Mouse (Mus musculus) adrenal gland, postnatal 0 days (tissue): ENCODE results near the gene L3hypdh. TPM values are rescaled to one million over a fixed set of nuclear protein-coding genes. Genes with fewer than 3 reads are reported as not detected.

ENCODE experiments used
- microRNA-seq: library from miRNA; unstranded; fragments of <30 nt; microRNA quantifications from one replicate; pipeline ENCODE4, GENCODE M21; 2016; ENCODE audit warnings: borderline replicate concordance; ENCODE audit not compliant: insufficient number of aligned reads
- polyA plus RNA-seq: library from polyadenylated mRNA; unstranded; fragments of >200 nt; fragmentation: Nextera tagmentation; extraction: Ambion mirVana; gene quantifications from 2 replicates; pipeline ENCODE4 v1.2.1, GENCODE M21; 2015

The L3hypdh gene
- polyA plus RNA-seq: 37.3 and 42.5 TPM in 2 replicates

DNA sequence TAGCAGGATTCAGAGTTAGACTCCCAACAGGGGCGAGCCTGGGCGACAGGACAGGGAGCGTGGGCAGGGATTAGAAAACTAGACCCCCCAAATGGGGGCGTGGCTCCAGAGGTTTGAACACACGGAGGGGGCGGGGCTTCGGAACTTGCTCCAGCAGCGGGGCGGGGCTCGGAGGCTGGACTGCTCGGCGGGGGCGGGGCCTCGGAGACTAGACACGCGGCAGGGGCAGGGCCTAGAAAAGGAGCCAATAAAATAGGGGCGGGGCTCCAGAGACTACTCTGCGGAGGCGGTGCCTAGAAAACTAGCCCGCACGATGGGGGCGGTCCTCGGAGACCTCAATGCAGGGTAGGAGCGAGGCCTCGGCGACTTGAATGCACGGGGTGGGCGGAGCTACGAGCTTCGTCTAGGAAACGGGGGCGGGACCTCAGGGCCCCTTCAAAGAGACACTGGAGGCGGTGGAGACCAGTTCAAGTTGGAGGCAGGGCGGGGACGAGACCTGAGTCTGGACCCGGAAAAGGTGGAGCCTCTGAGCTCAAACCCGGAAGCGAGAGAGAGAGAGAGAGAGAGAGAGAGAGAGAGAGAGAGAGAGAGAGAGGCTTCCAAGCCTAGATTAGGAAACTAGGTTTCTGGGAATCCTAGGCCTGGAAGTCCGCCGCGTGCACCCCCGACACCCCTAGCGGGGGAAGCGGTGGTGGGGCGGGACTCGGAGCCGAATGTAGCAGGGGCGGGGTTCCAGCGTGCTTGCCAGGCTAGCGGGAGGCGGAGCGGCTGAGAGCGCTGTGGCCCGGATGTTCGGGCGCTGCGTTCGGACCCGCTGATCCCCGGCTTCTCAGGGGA is at the start of gene L3hypdh, which contains the start of gene Jkamp:
TSS of gene L3hypdh (minus strand) at position 111 of the 837 bp plus-strand sequence.
TSS of gene Jkamp (plus strand) at position 261 of the 837 bp plus-strand sequence.

DNA sequence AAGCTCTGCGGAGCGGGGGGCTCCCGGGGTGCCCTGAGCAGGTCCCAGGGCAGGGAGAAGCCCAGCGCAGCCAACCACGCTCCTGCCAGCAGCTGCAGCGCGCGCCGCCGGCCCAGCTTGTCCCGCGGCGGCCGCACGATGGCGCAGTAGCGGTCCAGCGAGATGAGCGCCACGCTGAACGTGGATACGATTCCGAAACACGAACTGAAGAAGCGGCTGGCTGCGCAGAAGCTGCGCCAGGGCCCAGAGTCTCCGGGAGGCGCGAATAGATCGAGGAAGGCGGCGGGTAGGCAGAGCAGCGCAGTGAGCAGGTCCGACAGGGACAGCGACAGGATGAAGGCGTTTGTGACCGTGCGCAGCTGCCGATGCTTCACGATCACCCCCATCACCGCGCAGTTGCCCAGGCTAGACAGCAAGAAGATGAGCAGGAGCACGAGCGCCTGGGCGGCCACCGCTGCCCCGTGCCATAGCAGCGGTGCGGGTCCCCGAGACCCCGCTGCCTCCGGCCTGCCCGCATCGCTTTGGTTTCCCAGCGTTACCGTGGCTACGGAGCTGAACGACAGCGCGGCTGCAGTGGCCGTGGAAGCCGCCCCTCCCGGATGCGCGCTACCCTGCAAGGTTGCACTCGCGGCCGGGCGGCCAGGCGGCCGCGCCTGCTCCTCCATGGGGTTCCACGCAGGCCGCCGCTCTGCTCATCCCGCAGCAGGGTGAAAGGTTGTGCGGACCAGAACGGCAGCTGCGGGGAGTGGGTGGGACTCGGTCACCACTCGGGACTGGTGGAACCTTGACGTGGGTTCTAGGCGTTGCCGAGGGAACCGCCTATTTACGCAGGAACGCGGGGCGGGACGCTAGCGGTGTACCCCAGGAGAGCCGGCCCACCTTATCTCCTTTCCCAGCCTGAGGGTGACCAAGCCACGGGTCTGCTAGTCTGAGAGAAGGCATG is 14.6 kb downstream of the L3hypdh start, which contains the start of gene Gpr135:
TSS of gene Gpr135 (minus strand) at position 799 of the 943 bp plus-strand sequence.

Small RNAs within 50 kb of the gene (microRNA-seq; reads per million reads assigned to microRNA genes)
- not detected for gene Gm24466

Other genes starting within 250 kb of the L3hypdh start
- 1.2 and 1.7 TPM in 2 replicates for gene Gpr135, start 14.3 kb downstream of the L3hypdh start, polyA plus RNA-seq
- 129 and 144 TPM in 2 replicates for gene Jkamp, start 150 bp upstream of the L3hypdh start, polyA plus RNA-seq
- gene Ccdc175, start 99.6 kb upstream of the L3hypdh start, polyA plus RNA-seq: not detected in 2 replicates